Mouse (Mus musculus) midbrain, postnatal 0 days (tissue): ENCODE measurements at regions not wholly inside any gene's neighbourhood (a gene's known extent, or its start where the extent isn't known, plus 50 kb on each side); places are given as distances from the start of the nearest gene placed in this dataset.

Experiments
- ATAC-seq: fragments of 200-750 bp; cut with Nextera tagmentation; 2 replicates; pipeline ENCODE4 v1.8.0; 2017; ENCODE audit warnings: moderate number of reproducible peaks, mild to moderate bottlenecking, moderate TSS enrichment, moderate library complexity; ENCODE audit not compliant: low FRiP score
- DNase-seq: peaks from one replicate; pipeline ENCODE4 v3.0.0-alpha.2; 2015; ENCODE audit warnings: low spot score
- H3K27ac ChIP-seq: fragments of 300-500 bp; sonication (generic); 2 replicates; pipeline ENCODE4 v1.5.1; 2014; ENCODE audit warnings: low read depth, mild to moderate bottlenecking, low read length, mixed read lengths
- H3K27me3 ChIP-seq: fragments of 300-500 bp; sonication (generic); 2 replicates; pipeline ENCODE4 v1.6.1; 2014; ENCODE audit warnings: low read length, control low read depth, mixed read lengths; ENCODE audit not compliant: insufficient read depth
- H3K36me3 ChIP-seq: fragments of 300-500 bp; sonication (generic); 2 replicates; pipeline ENCODE4 v1.6.1; 2014; ENCODE audit warnings: low read length, control low read depth, mixed read lengths; ENCODE audit not compliant: insufficient read depth
- H3K4me1 ChIP-seq: fragments of 300-500 bp; sonication (generic); 2 replicates; pipeline ENCODE4 v1.6.1; 2014; ENCODE audit warnings: mild to moderate bottlenecking, control low read depth, antibody characterized with exemption, low read length, mixed read lengths; ENCODE audit not compliant: insufficient read depth
- H3K4me2 ChIP-seq: fragments of 300-500 bp; sonication (generic); 2 replicates; pipeline ENCODE4 v1.6.1; 2014; ENCODE audit warnings: low read depth, mild to moderate bottlenecking, low read length, mixed read lengths; ENCODE audit not compliant: poor library complexity, severe bottlenecking
- H3K4me3 ChIP-seq: fragments of 300-500 bp; sonication (generic); 2 replicates; pipeline ENCODE4 v1.5.1; 2014; ENCODE audit warnings: low read depth, mild to moderate bottlenecking, low read length, moderate library complexity
- H3K9ac ChIP-seq: fragments of 300-500 bp; sonication (generic); replicated peaks from 2 replicates; pipeline ENCODE4 v1.6.1; 2014; ENCODE audit warnings: mild to moderate bottlenecking, low read length, moderate library complexity, mixed read lengths; ENCODE audit not compliant: poor library complexity, severe bottlenecking
- H3K9me3 ChIP-seq: fragments of 300-500 bp; sonication (generic); 2 replicates; pipeline ENCODE4 v1.6.1; 2016; ENCODE audit warnings: low read length, control low read depth
- CTCF ChIP-seq: IDR thresholded peaks from 2 replicates; pipeline ENCODE4 v1.5.1; 2016; ENCODE audit warnings: antibody characterized with exemption, mild to moderate bottlenecking
- WGBS: fragments of 180-500 bp; shearing (Covaris S2); extraction: QIAGEN DNeasy Blood & Tissue Kit; methylation state at CpG from one replicate; pipeline ENCODE4 v1.1.7; 2014; 5-methylcytosine and 5-hydroxymethylcytosine counted together

DNA sequence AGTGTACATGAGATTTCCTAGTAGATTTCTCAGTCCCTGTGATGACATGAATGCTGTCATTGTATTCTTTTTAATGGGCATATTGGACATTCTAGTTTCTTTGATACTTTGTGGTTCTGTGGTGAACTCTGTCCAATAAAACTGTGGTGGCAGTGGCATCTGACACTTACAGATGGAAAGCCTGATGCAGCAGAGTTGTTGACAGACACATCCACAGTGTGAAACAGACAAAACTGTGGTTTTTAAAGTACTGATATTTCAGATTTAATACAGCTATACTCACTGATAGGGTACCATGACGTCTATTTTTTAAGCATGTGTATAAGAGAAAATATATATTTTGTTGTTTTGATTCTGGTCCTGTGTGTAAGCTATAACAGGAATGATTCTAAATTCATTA lies 818.0 kb downstream of the Trim52 start:
- Histone ChIP-seq H3K9ac (no peak overlapping the region), H3K27ac (no peak overlapping the region), H3K36me3 (no peaks in the 10 kb centered on the region), H3K27me3 (no peaks in the 10 kb centered on the region), H3K4me1 (no peaks in the 10 kb centered on the region), H3K9me3 (no peaks in the 10 kb centered on the region), H3K4me2 (no peak overlapping the region), H3K4me3 (no peak overlapping the region)
- 80% methylated on average over 1 of the region's 1 CpGs for WGBS
- TF ChIP-seq CTCF, result no peak
- ATAC-seq, result no peak
- no peak for DNase-seq

- no peaks in the 10 kb centered on the region for H3K9me3 ChIP-seq
- WGBS, result 84% methylated on average over 3 of the region's 3 CpGs
- TF ChIP-seq CTCF, result no peak
- H3K4me3 ChIP-seq, result no peak overlapping the region
- H3K36me3 ChIP-seq, result no peaks in the 10 kb centered on the region
- H3K9ac ChIP-seq, result no peak overlapping the region
- no peaks in the 10 kb centered on the region for H3K4me1 ChIP-seq
- ATAC-seq (no peak), DNase-seq (no peak)
- no peak overlapping the region for H3K27ac ChIP-seq
- no peaks in the 10 kb centered on the region for H3K27me3 ChIP-seq
- H3K4me2 ChIP-seq, result no peak overlapping the region
Observed at GRCm38 (mm10) chr14:106924443-106924842, 818.4 kb downstream of the Trim52 start.

GRCm38 (mm10) chr14:106945261-106945660 lies 839.3 kb downstream of the Trim52 start:
- no peaks in the 10 kb centered on the region for H3K27me3 ChIP-seq
- ATAC-seq, result no peak
- H3K27ac ChIP-seq, result no peak overlapping the region
- H3K4me1 ChIP-seq, result no peaks in the 10 kb centered on the region
- 94% methylated on average over 1 of the region's 1 CpGs for WGBS
- H3K36me3 ChIP-seq, result no peaks in the 10 kb centered on the region
- H3K9me3 ChIP-seq, result no peaks in the 10 kb centered on the region
- peak; percentile 2 for DNase-seq
- no peak overlapping the region for H3K4me2 ChIP-seq
- TF ChIP-seq CTCF, result no peak
- no peak overlapping the region for H3K4me3 ChIP-seq
- no peak overlapping the region for H3K9ac ChIP-seq

DNA sequence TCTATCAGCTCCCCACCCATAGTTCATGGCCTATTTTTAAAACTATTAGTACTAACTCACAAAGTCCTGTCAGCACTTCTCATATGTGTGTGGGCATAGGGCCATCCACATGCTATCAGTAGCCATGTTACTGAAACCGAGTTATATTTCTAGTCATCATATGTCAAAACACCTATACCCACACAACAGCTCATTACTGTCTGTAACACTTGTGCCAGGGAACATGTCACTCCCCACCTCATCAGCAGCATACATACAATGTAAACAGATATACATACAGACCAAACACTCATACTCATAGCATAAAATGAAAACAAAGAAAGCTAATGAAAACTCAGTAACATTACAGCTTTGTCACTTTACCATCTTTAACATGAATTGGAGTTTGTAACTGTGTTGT lies 872.0 kb downstream of the Trim52 start:
- Histone ChIP-seq H3K4me1 (no peaks in the 10 kb centered on the region), H3K36me3 (no peaks in the 10 kb centered on the region), H3K9me3 (no peaks in the 10 kb centered on the region), H3K27me3 (no peaks in the 10 kb centered on the region), H3K27ac (no peak overlapping the region), H3K4me2 (no peak overlapping the region), H3K9ac (no peak overlapping the region), H3K4me3 (no peak overlapping the region)
- ATAC-seq, result no peak
- DNase-seq, result no peak
- 100% methylated on average over 1 of the region's 1 CpGs for WGBS
- TF ChIP-seq CTCF, result no peak

DNA sequence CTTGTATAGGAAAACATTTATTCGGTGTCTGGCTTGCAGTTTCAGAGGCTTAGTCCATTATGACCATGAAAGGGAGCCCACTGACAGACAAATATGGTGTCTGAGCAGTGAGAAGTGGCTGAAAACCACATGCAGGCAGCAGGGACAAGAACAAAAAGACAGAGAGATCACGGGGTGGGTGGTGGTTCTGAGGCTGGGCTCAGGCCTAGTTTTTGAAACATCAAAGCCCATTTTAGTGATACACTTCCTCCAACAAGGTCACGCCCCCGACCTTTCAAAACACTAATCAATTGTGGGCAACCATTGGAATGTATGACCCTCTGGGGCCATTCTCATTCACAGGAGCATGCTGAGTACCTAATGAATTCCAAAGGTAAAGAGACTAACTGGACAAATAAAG lies 874.8 kb downstream of the Trim52 start:
- no peak for TF ChIP-seq CTCF
- DNase-seq (no peak), ATAC-seq (no peak)
- Histone ChIP-seq H3K9me3 (no peaks in the 10 kb centered on the region), H3K9ac (no peak overlapping the region), H3K4me2 (no peak overlapping the region), H3K4me3 (no peak overlapping the region), H3K27ac (no peak overlapping the region), H3K27me3 (no peaks in the 10 kb centered on the region), H3K36me3 (no peaks in the 10 kb centered on the region), H3K4me1 (no peaks in the 10 kb centered on the region)
- WGBS, result 12% methylated on average over 4 of the region's 4 CpGs

GRCm38 (mm10) chr14:106997565-106998279 lies 891.7 kb downstream of the Trim52 start:
- no peaks in the 10 kb centered on the region for H3K27me3 ChIP-seq
- H3K4me2 ChIP-seq, result no peak overlapping the region
- no peak overlapping the region for H3K9ac ChIP-seq
- H3K27ac ChIP-seq, result no peak overlapping the region
- WGBS, result 87% methylated on average over 4 of the region's 4 CpGs
- no peaks in the 10 kb centered on the region for H3K9me3 ChIP-seq
- H3K36me3 ChIP-seq, result no peaks in the 10 kb centered on the region
- no peaks in the 10 kb centered on the region for H3K4me1 ChIP-seq
- DNase-seq (no peak), ATAC-seq (no peak)
- H3K4me3 ChIP-seq, result no peak overlapping the region
- no peak for TF ChIP-seq CTCF
